Mouse (Mus musculus) urinary bladder, adult 18-20 months (tissue): ENCODE measurements around the gene Gabrr2.
"Not testable (repeated sequence)": the region's sequence is repeated elsewhere in the genome, so short reads cannot be mapped to it uniquely, and the experiment has no call there.

Source experiments
- DNase-seq, 2 experiments: peaks; one replicate each; pipeline ENCODE4 v3.0.0; 2022; ENCODE audit warnings: low spot score in 2 of 2, mixed read lengths in 2 of 2

Gene Gabrr2

DNA sequence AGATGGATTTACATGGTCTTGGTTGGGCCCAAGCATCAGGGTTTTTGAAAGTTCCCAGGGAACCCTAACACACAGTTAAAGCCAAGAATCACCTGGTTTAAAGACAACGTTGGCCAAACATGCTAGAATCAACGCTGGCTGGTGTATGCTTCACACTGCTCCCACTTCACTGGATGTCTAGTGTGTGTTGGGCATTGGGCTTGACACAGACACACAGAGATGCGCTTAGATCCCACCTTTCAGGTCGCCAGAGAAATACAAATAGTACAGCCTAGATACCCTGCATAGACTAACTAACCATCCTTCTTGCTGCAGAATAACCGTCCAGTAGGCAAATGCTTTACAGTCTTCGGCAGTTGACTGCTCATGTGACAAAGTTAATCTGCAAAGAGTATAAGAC lies 7.5 kb downstream of the Gabrr2 start:
- no peak for DNase-seq

DNA sequence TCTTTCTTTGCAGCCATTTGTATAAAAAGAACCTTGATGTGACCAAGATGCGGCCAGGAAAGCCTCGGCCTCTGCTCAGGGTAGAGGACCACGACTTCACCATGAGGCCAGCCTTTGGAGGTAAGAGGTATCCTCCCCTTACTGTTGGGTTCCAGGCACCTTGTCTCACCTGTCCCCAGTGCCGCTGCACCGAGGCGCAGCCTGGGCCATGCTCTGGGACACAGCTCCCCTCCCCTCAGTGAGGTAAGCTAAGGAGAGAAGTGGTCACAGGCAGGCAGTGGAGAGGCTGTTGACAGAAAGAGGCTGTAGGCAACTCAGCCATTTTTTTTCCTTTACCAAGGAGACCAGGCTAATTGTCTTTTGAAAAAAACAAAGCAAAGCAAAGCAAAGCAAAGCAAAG lies 8.5 kb downstream of the Gabrr2 start:
- DNase-seq: no peak

DNA sequence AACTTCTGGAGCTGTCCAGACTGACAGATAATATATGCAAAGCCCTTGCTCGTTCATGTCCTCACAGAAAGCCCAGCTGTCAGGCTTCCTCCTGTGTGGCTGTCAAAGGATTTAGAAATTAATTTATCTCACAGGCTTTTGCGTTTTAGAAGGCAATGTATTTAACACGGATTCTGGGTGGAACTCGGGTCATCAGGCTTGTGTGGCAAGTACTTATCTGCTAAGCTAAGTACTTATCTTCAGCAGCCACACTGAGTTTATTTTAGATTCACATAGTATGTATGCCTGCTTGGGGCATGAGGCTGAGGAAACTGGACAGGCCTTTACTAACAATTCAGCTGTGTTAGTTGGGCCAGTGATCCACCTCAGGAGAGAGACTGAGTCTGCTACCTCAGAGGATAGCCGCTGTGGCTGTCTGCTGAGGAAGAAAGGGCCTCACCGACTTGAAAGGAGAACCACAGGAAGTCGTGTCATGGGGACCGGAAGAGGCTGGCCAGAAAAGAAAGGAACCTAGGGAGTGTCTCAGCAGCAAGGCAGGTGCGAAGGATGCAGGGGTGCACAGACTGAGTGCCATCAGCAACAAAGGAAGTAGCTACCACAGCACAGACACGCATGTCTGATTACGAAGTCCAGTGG lies 9.8 kb downstream of the Gabrr2 start:
- no peak for DNase-seq

DNA sequence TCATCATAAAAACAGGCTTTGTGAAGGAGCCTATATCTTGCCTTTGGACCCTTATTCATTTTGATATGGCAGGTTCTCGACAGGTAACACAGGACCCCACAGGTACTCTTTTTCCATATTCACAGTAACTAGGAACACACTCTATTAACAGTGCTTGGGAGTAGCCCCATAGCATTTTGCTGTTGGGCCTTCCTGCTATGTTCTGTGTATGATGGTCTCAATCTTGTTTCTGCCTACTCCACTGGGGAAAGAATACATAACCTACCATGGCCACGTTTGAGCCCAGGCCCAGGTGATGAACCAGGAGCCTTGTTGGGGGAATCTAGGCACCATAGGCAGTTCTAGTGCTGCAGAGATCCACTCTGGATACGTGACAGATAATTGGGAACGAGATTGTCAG lies 11.6 kb downstream of the Gabrr2 start:
- no peak for DNase-seq

DNA sequence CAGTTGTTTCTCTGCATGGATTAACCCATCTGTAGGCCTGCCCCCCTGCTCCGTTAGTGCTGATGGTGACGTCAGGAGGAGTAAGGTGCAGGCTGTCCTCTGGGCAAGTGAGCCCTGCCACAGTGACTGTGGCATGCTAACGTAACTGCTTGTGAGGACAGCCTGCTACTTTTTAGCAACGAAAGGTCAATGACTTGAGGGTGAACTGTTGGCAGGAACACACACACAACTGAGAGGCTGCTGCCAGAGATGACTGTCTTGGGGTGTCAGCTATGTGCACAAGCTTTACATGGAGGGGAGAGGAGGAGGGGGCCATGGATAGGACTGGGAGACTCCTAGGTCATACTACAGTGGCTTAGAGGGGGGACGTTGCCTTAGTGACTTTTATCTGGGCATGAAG lies 12.1 kb downstream of the Gabrr2 start:
- DNase-seq: no peak

DNA sequence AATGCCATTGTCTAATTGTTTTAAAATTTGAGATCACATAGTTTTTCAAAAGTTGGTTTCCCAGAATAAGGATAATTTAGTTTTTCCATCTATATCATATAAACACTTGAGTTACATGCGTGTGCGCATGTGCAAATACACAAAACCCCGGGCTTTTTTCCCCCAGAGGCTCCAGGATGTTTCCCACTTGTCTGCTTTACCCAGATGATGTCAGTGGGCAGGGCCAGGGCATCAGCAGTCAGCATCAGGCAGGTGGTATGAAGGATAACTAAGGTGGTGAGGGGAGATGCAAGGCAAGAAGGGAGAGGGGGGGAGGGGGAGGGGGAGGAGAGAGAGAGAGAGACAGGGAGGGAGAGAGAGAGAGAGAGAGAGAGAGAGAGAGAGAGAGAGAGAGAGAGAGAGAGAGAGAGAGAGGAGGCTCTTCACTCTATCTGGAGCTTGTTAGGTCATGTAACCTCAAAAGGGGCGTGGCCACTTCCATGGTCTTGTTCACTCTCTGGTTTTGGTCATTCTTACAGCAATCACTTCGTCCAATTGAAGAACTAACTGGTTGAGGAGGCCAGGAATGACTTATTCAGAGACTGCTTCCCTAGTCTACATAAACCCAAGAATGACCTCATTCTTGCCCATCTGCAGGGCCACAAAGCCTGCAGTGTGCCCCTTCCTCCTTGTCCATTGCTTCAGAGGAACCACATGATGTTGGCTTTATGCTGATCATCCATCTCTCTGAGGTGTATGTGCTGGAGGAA lies 13.2 kb downstream of the Gabrr2 start:
- DNase-seq: no peak

DNA sequence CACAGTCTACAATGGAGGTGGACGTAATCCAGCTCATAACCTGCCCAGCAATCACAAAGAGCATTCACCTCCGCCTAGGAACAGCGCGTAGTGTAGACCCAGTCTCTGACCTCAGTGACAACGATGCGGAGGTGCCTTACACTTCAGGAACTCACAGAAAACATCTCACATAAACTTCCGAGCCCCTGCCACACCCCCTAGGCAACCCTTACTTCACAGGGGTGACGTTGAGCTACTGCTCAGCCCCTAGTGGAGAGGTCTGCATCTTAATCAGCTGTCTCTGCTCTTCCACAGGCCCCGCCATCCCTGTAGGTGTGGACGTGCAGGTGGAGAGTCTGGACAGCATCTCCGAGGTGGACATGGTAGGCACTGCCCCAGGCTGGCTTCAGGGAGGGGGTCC lies 14.4 kb downstream of the Gabrr2 start:
- DNase-seq: no peak

DNA sequence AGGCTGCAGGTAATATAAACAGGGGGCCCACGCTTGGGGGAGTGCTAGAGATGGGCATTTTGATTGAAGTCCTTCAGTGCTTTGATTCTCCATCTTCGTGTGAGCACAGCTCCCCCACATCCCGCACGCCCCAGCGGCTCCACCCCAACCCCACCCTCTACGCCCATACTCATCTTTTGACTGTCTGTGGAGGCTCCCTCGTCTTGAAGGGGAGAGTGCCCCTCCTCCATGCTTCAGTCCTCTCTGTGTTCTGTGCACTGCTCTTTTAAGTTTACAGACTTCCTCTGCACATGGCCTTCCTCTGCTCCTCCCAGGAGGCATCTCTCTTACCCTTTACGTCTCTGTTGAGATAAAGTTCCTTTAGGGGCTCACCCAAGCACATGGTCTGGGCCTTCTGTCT lies 14.9 kb downstream of the Gabrr2 start:
- no peak for DNase-seq

DNA sequence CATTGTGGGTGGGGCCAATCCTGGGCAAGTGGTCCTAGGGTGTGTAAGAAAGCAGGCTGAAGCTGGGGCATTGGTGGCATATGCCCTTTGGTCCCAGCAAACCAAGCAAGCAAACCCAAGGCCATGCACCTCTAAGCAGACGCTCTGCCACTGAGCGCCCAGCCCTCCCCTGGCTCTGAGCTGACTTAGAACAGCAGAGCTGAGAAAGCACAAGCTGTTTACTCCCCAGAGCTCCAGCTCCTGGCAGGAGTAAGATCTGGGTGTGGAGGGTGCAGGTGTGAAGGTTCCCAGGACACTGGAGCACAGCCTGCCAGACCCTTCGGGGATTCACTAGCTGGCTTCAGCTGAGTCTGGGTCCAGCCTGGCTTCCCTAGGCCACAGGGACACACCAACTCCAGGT lies 15.7 kb downstream of the Gabrr2 start:
- DNase-seq: no peak

DNA sequence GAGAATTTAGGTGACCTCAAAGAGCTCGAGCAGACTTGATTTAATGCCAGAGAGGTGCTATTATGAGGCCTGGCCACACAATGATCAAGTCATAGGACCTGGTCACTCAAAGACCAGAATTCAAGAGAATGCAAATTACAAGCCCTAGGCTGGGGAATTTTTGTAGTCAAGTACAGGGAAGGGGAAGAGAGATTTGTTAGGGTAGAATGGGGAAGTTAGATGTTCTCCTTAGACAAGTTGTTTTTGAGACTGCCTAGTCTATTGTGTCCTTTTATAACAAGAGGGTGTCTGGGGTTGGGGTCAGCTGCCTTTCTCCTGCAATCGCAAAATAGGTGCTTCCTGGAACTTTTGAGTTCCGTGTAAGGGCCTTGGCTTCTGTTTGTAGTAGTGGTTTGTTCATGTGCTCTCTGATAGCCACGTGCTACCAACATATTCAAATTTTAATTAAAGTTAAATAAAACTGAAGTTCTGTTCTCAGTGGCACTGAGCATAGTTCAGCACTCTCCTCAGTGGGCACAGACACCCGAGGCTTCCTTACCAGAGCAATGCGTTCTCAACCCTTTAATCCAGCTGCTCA lies 36.4 kb downstream of the Gabrr2 start:
- DNase-seq: no peak

DNA sequence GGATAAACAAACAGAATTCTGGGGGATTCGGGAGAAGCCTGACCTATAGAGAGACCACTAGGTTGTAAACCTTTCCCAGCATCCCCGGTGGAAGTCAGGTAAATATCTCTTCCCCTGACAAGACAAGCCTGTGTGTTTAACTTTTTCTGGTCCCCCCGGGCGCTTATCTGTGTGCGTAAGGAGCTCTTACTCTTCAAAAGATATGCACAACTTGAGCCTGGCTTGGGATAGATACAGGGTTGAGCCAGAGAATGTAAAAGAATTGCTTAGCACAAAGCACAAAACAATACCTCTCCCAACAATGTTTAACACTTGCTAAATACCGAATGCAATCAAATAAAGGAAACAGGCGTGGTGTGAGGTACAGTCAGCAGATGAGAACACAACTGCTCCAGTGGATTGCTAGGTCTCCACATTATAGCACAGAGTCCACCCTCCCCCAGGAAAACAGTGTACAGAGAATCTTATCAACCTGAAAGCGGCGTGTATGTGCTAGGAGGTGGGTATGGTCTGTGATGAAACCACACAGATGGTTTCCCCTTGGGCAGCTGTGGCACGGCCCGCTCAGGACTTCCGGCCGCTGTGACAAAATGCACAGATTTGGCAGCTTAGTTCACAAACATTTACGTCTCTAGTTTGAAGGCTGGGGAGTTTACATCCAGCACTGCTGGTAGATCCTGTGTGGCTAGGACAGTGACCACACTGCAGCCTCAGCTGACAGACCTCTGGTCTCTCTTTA lies 47.1 kb downstream of the Gabrr2 start:
- DNase-seq: no peak

DNA sequence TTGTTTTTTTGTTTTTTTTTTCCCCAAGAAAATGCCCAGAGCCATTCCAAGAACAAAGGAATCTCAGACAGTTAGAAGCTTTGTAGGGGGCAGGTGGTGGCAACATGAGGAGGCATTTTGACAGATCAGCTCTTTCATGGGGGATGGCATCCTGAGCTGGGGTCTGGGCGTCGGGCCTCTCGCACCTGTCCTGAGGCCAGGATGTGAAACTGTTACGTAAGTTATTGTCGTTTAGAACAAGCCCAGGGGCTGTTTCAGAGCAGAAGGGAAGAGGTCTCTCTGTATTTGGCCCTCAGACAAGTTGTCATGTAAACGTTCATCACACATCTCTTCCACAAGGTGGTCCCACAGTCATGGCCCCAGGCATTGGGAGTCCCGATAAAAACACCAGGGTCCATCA lies 48.0 kb downstream of the Gabrr2 start:
- DNase-seq: no peak

DNA sequence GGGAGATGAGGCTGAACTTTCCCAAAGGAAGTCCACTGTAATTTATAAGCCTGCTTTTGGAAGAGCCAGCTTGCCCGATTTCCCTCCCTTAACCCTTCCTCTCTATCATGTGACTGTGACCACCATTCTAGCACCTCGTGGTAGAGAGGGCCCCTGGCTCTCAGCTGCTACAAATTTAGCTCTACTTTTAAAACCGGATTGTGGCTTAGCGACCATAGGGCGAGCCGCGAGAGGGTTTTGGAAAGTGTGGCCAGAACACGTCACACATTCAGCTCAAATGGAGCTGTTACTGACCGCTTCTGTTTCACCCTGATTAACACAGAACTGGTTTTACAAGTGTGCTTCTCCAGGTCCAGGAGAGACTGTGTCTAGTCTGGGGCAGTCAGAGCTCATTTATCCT lies 48.6 kb downstream of the Gabrr2 start:
- DNase-seq: no peak

DNA sequence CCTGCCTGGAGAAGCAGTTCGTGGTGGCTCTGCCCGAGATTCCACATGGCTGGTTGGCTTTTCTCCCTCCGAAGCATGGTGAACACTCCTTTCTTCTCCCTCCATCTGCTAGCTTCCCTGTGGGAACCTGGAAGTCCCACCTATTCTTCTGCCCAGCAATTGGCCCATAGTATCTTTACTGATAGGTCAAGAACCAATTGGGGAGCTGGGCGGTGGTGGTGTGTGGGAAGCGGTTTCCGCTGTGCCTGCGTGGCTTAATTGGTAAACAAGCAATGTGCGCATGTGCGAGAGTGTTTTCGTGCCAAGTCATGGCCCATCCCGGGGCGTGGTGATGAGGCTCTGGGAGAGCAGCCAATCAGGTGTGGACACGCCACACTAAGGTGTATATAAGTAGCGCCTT lies 50.1 kb downstream of the Gabrr2 start:
- DNase-seq: not testable (repeated sequence)

DNA sequence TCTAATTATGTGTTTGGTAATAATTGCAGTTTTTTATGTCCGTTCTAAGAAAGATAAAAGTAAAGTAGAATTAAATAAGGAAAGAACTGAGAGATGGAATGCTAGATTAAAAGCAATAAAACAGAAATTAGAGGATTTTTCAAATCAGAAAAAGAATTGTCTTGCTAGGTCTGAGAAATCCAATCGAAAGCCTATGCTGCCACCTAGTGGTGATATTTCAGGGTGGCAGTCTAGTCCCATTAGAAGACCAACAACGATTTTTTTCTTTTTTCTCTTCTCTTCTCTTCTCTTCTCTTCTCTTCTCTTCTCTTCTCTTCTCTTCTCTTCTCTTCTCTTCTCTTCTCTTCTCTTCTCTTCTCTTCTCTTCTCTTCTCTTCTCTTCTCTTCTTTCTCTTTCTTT lies 56.3 kb downstream of the Gabrr2 start:
- peak; percentile 43 to 57 for DNase-seq

DNA sequence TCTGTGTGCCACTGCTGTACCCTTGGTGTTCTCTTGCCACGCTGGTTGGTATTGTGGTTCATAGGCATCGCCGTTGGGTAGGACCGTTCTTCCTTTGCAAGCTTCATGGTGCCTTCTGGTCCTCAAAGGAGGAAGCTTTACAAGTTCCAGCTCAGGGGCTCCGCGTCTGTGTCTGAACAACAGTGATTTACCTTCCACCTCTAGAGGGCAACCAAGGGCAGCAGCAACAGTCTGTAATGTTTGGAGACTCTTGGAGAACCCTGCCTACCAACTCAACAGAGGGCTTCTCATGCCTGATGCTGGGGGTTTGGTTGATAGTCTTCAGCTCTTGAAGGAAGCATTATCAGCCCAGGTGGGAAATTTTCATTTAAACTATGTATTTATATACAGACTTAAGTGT lies 61.7 kb downstream of the Gabrr2 start:
- peak in 1 of 2 experiments; percentile 30 for DNase-seq

DNA sequence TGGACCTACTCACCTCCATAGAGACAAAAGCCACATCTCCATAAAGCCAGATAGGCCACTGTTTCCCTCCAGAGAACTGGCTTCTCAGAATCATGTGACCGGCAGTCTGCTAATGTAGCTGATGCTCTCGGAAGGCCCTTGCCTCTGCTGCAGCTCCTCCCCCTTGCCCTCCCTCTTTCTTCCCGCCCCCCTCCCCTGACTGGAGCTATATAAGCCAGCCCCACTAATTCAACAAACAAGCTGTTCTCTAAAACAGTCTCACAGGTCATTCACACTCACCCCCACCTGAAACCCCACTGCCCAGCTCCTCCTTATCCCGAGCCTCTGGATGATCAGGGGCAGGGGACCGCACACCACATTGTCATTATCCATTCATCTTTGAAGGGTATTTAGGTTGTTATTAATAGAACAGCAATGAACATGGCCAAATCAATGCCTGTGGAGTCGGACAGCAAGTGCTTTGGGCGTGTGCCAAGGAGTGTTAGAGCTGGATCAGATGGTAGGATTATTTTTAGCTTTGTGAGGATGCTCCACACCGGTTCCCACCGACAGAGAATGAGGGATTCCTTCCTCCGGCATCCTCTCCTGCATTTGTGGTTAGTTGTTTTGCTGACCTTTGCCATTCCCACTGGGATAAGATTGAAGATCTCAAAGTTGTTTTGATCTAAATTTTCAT lies 62.7 kb downstream of the Gabrr2 start:
- DNase-seq: no peak

DNA sequence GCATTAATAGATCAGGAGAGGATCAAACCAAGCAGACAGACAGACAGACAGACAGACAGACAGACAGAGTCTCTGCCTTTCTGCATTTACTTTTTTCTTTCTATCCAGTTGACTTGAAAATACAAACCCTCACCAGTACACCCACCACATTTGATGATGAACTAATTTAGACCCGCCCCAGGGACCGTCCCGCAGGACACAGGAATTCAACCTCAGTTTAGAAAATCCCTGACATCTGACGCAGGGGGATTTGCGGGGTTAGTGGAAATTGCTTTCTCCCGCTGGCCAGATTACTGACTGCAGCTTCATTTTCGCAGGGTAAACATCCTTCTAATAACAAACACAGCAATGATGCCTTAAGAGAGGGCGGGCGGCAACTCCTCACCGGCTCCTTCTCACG lies 69.4 kb downstream of the Gabrr2 start, which contains the start of gene Gabrr1:
Gene Gabrr1, plus strand, starts transcription at position 301 of the 400 bp plus-strand sequence.
- DNase-seq: no peak
